Mouse (Mus musculus) layer of hippocampus, adult 9-10 months (tissue): ENCODE measurements around the gene Olfr1371.
"Not testable (repeated sequence)": the region's sequence is repeated elsewhere in the genome, so short reads cannot be mapped to it uniquely, and the experiment has no call there.

Experiments used
- DNase-seq: peaks from one replicate; pipeline ENCODE4 v3.0.0; 2022; ENCODE audit warnings: low spot score

The Olfr1371 gene

GRCm38 (mm10) chr11:52225986-52226599, 12.3 kb upstream of the Olfr1371 start:
- DNase-seq: no peak

- DNase-seq: no peak
Measured at GRCm38 (mm10) chr11:52223968-52224682, 10.3 kb upstream of the Olfr1371 start.

DNA sequence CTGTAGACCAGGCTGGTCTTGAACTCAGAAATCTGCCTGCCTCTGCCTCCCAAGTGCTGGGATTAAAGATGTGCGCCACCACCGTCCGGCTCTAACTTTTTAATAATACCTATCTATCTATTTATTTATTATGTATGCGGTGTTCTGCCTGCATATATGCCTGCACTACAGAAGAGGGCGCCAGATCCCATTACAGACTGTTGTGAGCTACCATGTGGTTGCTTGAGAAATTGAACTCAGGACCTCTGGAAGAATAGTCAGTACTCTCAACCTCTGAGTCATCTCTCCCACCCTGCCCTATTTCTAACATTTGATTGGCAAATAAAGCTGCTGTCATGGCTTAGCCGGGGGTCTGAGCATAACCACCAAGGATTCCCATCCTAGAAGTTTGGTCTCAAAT, 9.1 kb upstream of the Olfr1371 start:
- no peak for DNase-seq

DNA sequence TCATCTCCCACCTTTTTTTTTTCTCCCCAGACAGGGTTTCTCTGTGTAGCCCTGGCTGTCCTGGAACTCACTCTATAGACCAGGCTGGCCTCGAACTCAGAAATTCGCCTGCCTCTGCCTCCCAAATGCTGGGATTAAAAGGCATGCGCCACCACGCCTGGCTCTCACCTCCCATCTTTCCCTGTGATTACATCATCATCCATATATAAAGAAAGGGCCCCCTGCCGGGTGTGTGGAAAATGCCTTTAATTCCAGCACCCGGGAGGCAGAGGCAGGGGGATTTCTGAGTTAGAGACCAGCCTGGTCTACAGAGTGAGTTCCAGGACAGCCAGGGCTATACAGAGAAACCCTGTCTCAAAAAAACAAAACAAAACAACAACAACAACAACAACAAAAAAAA, 8.1 kb upstream of the Olfr1371 start:
- DNase-seq: not testable (repeated sequence)

- peak; percentile 54 for DNase-seq
Measured at GRCm38 (mm10) chr11:52220282-52220681, 6.5 kb upstream of the Olfr1371 start.

DNA sequence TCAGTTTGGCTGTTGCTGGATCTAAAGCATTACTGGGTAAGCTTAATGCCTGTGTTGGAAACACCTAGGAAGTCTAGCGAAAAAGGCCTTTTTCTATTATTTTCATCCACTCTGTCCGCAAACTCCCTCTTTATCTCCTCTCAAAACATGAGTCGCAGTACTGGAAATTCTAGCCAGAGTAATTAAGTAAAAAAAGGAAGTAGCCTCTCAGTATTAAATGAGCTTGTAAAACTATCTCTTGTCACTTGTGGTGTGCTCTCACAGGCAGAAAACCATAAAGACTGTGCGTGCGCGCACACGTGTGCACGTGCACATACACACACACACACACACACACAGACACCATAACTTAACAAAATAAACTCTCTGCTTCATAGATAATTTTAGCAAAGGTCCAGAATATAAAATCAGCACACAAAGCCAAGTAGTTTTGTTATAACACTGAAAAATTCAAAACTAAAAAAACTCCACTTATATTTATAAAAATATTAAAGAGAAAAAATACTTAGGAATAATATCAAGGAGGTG, 17.2 kb downstream of the Olfr1371 start:
- DNase-seq: not testable (repeated sequence)

GRCm38 (mm10) chr11:52180651-52181050, 33.1 kb downstream of the Olfr1371 start:
- DNase-seq: not testable (repeated sequence)

DNA sequence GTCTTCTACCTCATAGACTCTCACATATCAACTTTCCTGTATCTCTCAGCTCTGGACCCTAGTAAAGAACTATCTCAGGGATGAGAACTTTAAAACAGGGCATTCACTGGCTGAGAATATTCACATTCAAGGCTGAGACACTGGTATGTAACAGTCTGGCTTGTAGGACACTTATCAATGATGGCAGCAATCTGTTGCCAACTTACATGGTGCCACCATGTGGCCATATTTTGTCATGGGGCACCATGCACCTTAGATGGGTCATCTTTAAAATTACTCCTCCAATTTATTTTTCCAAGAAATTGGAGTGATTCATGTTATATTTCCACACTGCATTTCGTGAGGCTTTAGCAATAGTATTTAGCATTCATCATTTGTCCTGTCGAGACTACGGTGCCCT, 33.9 kb downstream of the Olfr1371 start:
- DNase-seq: not testable (repeated sequence)

DNA sequence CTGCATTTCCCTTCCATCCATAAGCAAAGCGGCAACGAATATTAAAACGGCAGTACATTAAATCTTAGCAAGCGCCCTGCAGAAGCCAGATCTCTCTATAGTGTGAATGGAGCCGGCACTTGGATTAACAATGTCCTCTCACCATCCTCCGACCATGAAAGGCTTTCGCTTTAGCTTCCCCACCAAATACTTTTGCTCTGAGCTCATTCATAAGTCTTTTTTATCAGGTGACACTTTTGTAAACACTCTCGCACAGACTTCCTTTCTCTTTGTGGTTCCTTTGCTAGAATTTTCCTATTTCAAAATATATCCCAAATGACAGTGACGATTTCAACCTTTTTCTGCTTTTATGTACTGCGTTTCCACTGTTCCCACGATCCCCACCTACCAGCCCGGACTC, 45.3 kb downstream of the Olfr1371 start:
- no peak for DNase-seq

DNA sequence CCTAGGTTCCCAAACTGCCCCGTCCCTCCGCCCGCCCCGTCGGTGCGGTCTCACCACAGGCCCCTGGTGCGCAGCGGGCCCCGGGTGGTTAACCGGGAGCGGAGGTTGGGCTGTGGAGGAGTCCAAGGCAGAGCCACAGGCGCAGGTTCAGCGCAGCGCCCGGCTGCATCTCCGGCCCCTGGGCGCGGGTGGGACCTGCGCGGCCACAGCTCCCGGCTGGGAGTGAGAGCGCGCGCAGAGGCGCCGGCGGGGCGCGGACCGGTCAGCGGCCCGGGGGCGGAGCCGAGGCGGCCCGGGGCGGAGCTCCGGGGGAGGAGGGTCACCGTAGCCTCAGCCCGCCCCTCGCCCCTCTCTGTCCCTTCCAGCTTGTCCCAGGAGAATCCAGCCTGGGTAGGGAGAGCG, 45.9 kb downstream of the Olfr1371 start:
- not testable (repeated sequence) for DNase-seq

DNA sequence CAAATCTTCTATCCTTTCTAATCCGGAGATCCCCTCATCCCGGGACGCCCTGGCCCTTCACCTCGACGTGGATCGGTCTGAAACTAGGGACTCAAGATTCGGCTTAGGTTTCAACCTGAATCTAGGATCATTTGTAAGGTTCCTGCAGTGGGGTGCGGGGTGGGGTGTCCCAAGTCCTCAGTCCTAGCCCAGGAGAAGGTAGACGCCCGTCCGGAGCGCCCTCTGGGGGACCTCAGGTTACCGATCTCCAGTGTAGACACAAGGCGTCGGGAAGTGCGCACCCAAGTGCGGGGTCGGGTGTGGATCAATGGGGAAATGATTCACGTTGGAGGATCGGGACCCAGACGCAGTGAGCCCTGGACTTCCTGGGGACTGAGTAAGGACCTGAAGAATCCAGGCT, 46.7 kb downstream of the Olfr1371 start:
- no peak for DNase-seq

DNA sequence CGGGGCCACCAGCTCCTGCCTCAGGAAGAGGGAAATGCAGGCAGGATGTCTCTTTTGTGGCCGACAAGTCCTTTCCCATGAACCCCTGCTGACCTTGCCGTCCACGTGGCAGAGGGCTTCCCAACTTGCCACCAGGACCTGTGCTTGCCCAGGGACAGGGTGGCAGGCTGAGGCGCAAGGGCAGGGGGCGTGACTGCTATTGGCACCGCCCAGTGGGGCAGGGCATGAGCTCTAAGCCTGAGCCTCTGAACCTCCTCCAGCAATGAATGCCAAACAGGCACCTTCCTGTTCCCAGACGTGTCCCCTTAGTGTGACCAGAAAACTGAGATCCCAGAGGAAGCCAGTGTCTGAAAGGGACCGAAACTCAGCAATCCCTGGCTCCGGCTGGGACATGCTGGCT, 49.9 kb downstream of the Olfr1371 start:
- DNase-seq: no peak
